Mouse (Mus musculus) kidney, embryonic 15.5 days (tissue): ENCODE data around the gene Mael. TPM values are rescaled to one million over a fixed set of nuclear protein-coding genes. Genes with fewer than 3 reads are reported as not detected.

Experiments
- ATAC-seq: fragments of 200-750 bp; cut with Nextera tagmentation; replicated peaks from 2 replicates; pipeline ENCODE4 v1.8.0; 2017; ENCODE audit warnings: moderate TSS enrichment; ENCODE audit not compliant: low FRiP score
- H3K27ac ChIP-seq: fragments of 300-500 bp; sonication (generic); 2 replicates; pipeline ENCODE4 v1.5.1; 2015; ENCODE audit warnings: mild to moderate bottlenecking, inconsistent platforms
- H3K27me3 ChIP-seq: fragments of 300-500 bp; sonication (generic); 2 replicates; pipeline ENCODE4 v1.6.1; 2015; ENCODE audit warnings: inconsistent platforms
- H3K36me3 ChIP-seq: fragments of 300-500 bp; sonication (generic); 2 replicates; pipeline ENCODE4 v1.6.1; 2015; ENCODE audit warnings: inconsistent platforms
- H3K4me1 ChIP-seq: fragments of 300-500 bp; sonication (generic); 2 replicates; pipeline ENCODE4 v1.6.1; 2015; ENCODE audit warnings: inconsistent platforms
- H3K4me2 ChIP-seq: fragments of 300-500 bp; sonication (generic); 2 replicates; pipeline ENCODE4 v1.6.1; 2015; ENCODE audit warnings: moderate library complexity, mild to moderate bottlenecking, inconsistent platforms
- H3K4me3 ChIP-seq: fragments of 300-500 bp; sonication (generic); replicated peaks from 2 replicates; pipeline ENCODE4 v1.5.1; 2015; ENCODE audit warnings: mild to moderate bottlenecking, inconsistent platforms
- H3K9ac ChIP-seq: fragments of 300-500 bp; sonication (generic); 2 replicates; pipeline ENCODE4 v1.6.1; 2015; ENCODE audit warnings: mild to moderate bottlenecking, inconsistent platforms
- H3K9me3 ChIP-seq: fragments of 300-500 bp; sonication (generic); replicated peaks from 2 replicates; pipeline ENCODE4 v1.6.1; 2016; ENCODE audit warnings: inconsistent platforms
- WGBS: fragments of 180-500 bp; shearing (Covaris S2); methylation state at CpG from one replicate; pipeline ENCODE4 v1.1.7; 2015; ENCODE audit warnings: mixed read lengths; 5-methylcytosine and 5-hydroxymethylcytosine counted together
- polyA plus RNA-seq: library from polyadenylated mRNA; unstranded; fragments of >200 nt; fragmentation: Nextera tagmentation; extraction: Ambion mirVana; gene quantifications from 2 replicates; pipeline ENCODE4 v1.2.1, GENCODE M21; 2015

Mael gene
- polyA plus RNA-seq, 1 experiment from 2014 or later: 0.19 TPM

DNA sequence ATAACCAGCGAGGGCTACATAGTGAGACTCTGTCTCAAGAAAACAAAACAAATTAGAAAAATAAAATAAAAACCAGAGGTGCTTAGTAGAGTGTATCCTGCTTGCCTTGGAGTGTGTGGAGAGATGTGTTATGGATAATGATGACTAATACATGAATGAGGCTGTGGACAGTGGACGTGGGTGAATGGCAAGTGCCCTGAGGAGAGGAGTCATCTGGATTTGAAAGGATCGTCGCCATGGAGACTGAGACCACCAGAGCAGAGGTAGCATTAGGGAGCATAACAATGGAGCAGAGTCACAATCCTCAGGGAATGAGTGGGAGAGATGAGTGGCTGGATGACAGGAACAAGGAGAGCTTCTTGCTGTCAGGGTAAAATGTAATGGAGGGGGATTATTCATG, 48.7 kb downstream of the Mael start:
- 83% methylated on average over 4 of the region's 4 CpGs for WGBS
- Histone ChIP-seq H3K9ac (no peak overlapping the region), H3K27ac (no peak overlapping the region), H3K4me2 (no peak overlapping the region), H3K4me3 (no peak overlapping the region), H3K9me3 (no peaks in the 10 kb centered on the region), H3K27me3 (no peaks in the 10 kb centered on the region), H3K36me3 (no peaks in the 10 kb centered on the region), H3K4me1 (peaks cover 4% of the 10 kb centered on the region; the same call in 1 of the 2 replicates)
- ATAC-seq: no peak

DNA sequence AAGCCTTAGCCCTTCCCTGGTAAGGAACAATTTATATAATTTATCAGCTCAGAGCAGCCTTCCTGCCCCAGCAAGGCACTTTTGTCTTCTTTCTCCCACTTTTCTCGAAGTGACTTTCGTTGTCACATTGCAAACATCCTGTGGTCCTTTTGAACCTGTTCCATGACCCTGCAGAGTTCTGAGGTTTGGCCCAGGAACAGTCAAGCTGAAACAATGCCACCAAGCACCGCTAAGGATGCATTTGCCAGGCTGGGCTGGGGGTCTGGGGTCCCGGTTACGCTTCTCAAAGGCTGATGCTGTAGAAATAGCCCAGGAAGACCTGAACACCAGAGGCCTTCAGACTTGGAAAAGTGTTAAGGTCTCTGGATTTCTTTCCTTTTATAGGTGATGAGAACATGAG, 53.2 kb downstream of the Mael start:
- 70% methylated on average over 5 of the region's 5 CpGs for WGBS

DNA sequence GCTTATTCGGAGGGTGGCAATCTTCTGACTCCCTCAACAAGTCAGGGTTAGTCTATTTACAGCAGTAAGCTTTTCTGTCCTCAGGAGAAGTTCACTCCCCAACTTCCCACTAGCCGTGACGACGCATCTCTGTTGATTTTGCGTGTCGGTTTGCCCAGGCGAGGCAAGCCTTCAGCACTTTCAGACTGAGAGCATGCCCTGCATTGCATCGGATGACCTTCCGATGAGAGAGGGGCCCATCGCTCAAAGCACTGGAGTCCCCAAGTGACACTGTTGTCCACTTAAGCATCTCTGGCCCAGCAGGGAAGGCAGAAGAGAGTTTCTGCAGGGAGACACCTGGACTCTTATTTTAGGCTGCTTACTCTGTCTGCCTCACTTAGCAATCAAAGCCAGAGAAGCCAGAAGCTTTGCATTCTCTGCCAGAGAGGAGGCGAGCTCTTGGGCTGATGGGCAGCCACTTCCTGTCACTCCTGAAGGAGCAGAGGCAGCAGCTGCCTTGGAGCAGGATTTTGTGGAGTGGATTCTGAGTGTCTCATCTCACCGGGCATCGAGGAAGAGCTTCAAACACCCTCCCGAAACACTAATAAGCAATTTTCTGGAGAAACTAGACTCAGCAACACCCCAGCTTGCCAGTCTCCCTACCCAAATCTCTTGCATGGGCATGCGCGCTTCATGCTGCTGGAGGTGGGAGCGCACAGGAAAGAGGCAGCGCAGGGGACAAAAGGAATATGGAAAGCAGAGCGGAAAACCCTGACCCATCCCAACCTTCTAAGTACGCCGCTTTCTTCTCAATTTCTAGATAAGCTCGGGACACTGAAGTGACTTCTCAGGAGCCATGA, 53.9 kb downstream of the Mael start:
- no peak for ATAC-seq
- Histone ChIP-seq H3K4me3 (no peak overlapping the region), H3K9me3 (no peaks in the 10 kb centered on the region), H3K4me1 (no peaks in the 10 kb centered on the region), H3K36me3 (no peaks in the 10 kb centered on the region), H3K27me3 (no peaks in the 10 kb centered on the region), H3K4me2 (no peak overlapping the region), H3K27ac (no peak overlapping the region), H3K9ac (no peak overlapping the region)
- WGBS: 73% methylated on average over 22 of the region's 22 CpGs

More for the DNA sequence above, 53.2 kb downstream of the Mael start:
- Histone ChIP-seq H3K27ac (no peak overlapping the region), H3K4me1 (no peaks in the 10 kb centered on the region), H3K27me3 (no peaks in the 10 kb centered on the region), H3K4me2 (no peak overlapping the region), H3K36me3 (no peaks in the 10 kb centered on the region), H3K9me3 (no peaks in the 10 kb centered on the region), H3K9ac (no peak overlapping the region), H3K4me3 (no peak overlapping the region)
- ATAC-seq: no peak

DNA sequence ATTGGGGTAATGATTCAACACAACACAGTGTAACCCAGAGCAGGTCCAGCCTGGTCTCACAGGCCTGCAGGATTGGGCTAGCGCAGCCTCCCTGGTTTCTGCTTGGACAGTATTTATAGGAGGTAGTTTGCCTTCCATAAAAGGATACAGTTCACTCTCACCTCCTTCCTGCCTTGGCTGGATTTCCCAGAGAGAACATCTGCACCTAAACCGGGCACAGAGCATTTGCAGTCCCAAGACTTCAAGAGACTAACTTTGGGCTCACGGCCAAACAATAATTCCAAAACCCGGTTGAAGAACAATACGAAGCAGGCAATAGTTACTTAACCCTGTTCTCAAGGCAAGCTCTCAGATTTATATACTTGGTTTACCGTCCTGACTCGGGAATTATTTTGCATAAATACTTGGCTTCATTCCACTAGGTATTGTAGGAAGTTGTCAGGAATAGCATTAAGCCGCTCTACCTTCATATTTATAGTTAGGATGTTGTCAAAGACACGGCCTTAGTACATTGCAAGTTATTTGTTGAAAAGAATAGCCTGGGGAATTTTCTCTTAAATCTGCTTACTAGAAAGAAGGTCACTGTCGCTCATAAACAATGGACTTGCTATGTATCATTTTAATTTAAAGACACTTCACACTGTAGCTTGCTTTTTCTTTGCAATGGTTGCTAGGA, 55.5 kb downstream of the Mael start:
- H3K4me1 ChIP-seq: no peaks in the 10 kb centered on the region
- no peaks in the 10 kb centered on the region for H3K36me3 ChIP-seq
- no peak overlapping the region for H3K4me2 ChIP-seq
- no peak for ATAC-seq
- 54% methylated on average over 10 of the region's 10 CpGs for WGBS
- H3K27ac ChIP-seq: no peak overlapping the region
- H3K9ac ChIP-seq: no peak overlapping the region
- H3K9me3 ChIP-seq: no peaks in the 10 kb centered on the region
- no peaks in the 10 kb centered on the region for H3K27me3 ChIP-seq
- no peak overlapping the region for H3K4me3 ChIP-seq

DNA sequence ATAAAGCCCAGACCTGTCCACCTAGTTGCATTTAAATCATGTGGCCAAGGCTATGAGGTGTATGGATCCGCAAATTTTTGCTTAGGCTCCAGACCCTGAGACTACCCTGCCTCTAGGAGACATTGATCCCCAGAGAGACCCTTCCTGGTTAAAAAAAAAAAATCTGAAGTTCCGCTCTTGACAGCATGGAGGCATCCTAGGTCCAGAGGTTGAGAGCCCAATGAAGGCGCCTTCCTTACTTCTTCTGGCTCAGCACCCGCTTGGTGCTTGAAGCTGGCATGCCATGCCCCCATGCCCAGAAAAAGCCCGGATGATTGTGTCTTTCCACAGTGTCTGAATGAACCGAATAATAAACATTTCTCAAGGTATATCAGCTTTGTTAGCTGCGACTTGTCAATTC, 57.0 kb downstream of the Mael start:
- H3K27ac ChIP-seq: no peak overlapping the region
- no peaks in the 10 kb centered on the region for H3K27me3 ChIP-seq
- 89% methylated on average over 7 of the region's 7 CpGs for WGBS
- no peak overlapping the region for H3K4me3 ChIP-seq
- ATAC-seq: no peak
- H3K9me3 ChIP-seq: no peaks in the 10 kb centered on the region
- no peaks in the 10 kb centered on the region for H3K4me1 ChIP-seq
- H3K9ac ChIP-seq: no peak overlapping the region
- no peak overlapping the region for H3K4me2 ChIP-seq
- no peaks in the 10 kb centered on the region for H3K36me3 ChIP-seq

DNA sequence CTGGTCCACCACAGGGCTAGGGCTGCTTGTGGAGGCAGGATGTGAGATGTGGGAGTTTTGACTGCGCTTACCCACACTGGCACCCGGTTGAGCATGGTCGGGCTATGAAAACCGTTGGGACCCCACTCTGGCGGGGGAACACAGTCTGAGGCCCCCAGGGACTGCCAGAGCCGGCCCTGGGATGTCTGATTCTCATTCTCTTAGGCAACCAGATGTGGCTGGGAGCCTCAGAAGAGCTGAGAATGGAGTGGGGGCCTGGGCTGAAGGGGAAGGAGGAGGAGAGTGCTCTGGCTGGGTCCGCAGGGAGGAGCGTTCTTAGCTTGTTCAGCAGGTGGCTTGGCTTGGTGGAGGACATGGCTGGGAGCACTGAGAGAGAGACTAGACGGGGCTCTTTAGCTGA, 64.9 kb downstream of the Mael start:
- Histone ChIP-seq H3K9me3 (no peaks in the 10 kb centered on the region), H3K4me3 (no peak overlapping the region), H3K4me2 (no peak overlapping the region), H3K27me3 (no peaks in the 10 kb centered on the region), H3K27ac (no peak overlapping the region), H3K9ac (no peak overlapping the region), H3K36me3 (no peaks in the 10 kb centered on the region), H3K4me1 (no peaks in the 10 kb centered on the region)
- ATAC-seq: no peak
- WGBS: 69% methylated on average over 9 of the region's 9 CpGs

DNA sequence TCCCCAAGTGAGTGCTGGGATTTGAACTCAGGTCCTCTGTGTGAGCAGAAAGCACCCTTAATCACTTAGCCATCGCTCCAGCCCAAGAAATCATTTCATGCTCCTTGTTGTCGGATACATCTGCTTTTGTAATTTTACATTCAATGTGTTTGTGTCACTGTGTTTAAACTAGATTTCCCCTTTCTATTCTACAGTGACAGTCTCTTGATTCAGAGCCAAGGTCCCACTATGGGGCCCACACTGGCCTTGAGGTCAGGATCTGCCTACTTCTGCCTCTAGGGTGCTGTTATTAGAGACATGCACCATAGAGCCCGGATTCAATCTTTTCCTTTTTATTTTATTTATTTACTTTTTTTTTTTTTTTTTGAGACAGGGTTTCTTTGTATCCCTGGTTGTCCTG, 65.6 kb downstream of the Mael start:
- no peaks in the 10 kb centered on the region for H3K36me3 ChIP-seq
- H3K4me2 ChIP-seq: no peak overlapping the region
- no peak overlapping the region for H3K9ac ChIP-seq
- H3K27ac ChIP-seq: no peak overlapping the region
- WGBS: 78% methylated on average over 3 of the region's 3 CpGs
- H3K4me1 ChIP-seq: no peaks in the 10 kb centered on the region
- H3K4me3 ChIP-seq: no peak overlapping the region
- ATAC-seq: no peak
- H3K27me3 ChIP-seq: no peaks in the 10 kb centered on the region
- no peaks in the 10 kb centered on the region for H3K9me3 ChIP-seq

DNA sequence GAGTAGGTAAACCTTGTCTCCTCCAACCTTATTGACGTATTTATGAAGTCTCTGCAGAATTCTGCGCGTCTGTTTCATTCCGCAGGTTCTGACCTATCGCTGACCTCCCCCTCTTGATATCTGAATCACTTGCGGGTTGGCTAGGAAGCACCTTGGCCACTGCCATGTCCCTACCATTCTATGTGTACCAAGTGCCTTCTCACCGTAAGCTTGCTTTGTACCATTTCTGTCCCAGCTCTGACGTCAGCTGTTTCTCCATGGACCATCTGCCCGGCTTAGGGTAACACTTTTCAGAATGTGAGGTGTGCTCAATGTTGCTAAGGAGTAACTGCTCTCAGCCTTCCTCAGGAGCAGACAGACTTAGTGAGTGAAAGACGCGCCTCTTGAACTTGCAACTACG, 67.7 kb downstream of the Mael start:
- 91% methylated on average over 12 of the region's 12 CpGs for WGBS
- Histone ChIP-seq H3K36me3 (no peaks in the 10 kb centered on the region), H3K4me2 (no peak overlapping the region), H3K9me3 (no peaks in the 10 kb centered on the region), H3K4me3 (no peak overlapping the region), H3K4me1 (no peaks in the 10 kb centered on the region), H3K9ac (no peak overlapping the region), H3K27ac (no peak overlapping the region), H3K27me3 (no peaks in the 10 kb centered on the region)
- ATAC-seq: no peak

DNA sequence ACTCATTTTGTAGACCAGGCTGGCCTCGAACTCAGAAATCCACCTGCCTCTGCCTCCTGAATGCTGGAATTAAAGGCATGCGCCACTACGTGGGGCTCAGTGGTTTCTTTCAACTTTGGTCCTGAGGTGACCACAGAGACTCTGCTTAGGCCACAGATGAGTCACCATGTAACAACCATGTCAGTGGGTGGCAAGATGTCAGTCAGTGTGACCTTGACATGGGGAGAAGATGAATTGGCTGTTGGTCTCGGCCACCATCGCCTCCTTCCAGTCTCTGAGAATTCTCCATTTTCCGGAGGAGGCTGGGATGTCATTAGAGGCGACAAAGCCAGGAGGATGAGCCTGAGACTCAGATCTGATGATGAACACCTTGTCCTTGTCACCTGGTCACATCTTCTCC, 68.8 kb downstream of the Mael start:
- Histone ChIP-seq H3K27ac (no peak overlapping the region), H3K9ac (no peak overlapping the region), H3K4me1 (no peaks in the 10 kb centered on the region), H3K9me3 (no peaks in the 10 kb centered on the region), H3K4me3 (no peak overlapping the region), H3K36me3 (no peaks in the 10 kb centered on the region), H3K27me3 (0 out of 2 replicates have a peak, but pooled peaks cover 1% of the 10 kb centered on the region), H3K4me2 (no peak overlapping the region)
- no peak for ATAC-seq
- WGBS: 87% methylated on average over 7 of the region's 7 CpGs

DNA sequence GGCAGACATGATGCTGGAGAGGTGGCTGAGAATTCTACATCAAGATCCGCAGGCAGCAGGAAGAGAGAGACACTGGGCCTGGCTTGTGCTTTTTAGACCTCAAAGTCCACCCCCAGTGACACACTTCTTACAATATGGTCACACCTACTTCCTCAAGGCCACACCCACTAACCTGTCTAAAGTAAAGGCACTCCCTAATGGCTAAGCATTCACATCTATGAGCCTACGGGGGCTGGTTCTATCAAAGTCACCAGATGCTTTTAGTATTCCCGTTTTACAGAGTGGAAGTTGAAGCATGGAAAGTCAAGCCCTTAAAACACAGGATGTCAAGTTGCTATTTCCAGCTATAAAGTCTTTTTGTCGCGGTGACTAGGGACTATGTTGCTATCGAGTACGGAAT, 70.5 kb downstream of the Mael start:
- H3K4me2 ChIP-seq: no peak overlapping the region
- no peak overlapping the region for H3K9ac ChIP-seq
- no peaks in the 10 kb centered on the region for H3K4me1 ChIP-seq
- WGBS: 93% methylated on average over 7 of the region's 7 CpGs
- H3K27me3 ChIP-seq: 0 out of 2 replicates have a peak, but pooled peaks cover 5% of the 10 kb centered on the region
- no peak for ATAC-seq
- no peaks in the 10 kb centered on the region for H3K9me3 ChIP-seq
- no peaks in the 10 kb centered on the region for H3K36me3 ChIP-seq
- H3K27ac ChIP-seq: no peak overlapping the region
- no peak overlapping the region for H3K4me3 ChIP-seq

DNA sequence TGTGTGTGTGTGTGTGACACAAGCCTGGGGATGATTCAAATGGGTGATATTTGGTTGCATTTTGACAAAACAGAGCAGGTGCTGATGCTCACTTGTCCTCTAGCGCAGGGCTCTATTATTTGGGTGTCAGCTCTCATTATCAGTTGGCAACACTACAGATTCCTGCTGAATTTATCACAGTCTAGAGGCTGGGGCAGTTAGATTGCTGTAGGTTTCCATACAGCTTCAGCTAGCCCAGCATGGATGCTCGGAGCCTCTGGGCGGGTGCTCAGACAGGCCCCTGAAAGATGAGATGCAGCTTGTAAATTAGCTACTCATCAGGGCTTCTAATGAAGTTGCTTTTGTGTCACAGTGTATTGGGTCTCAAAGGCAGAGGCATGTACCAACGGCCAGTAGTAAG, 71.1 kb downstream of the Mael start:
- Histone ChIP-seq H3K36me3 (no peaks in the 10 kb centered on the region), H3K9me3 (no peaks in the 10 kb centered on the region), H3K4me1 (no peaks in the 10 kb centered on the region), H3K27me3 (0 out of 2 replicates have a peak, but pooled peaks cover 5% of the 10 kb centered on the region), H3K27ac (no peak overlapping the region), H3K4me3 (no peak overlapping the region), H3K9ac (no peak overlapping the region), H3K4me2 (no peak overlapping the region)
- no peak for ATAC-seq
- WGBS: 76% methylated on average over 4 of the region's 4 CpGs

DNA sequence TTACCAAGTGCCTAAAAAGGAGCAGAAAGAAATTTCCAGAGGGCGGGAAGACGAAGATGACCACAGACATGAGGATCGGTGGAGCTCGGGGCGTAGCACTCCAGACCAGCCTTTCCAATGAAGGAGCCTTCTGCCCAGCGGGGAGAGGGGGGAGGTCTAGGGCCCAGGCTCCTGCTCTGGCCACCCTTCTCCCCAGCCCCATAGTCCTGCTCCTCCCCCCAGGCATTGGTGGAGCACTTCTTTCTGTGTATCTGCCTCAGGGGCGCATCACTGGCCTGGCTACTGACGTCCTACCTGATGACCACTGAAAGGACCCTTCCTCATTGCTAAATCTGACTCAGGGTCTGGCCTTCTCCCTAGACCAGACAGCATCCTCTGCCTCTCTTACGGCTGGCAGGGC, 73.4 kb downstream of the Mael start:
- Histone ChIP-seq H3K4me1 (peaks cover 5% of the 10 kb centered on the region), H3K27ac (no peak overlapping the region), H3K4me3 (no peak overlapping the region), H3K9me3 (no peaks in the 10 kb centered on the region), H3K4me2 (no peak overlapping the region), H3K9ac (no peak overlapping the region), H3K36me3 (no peaks in the 10 kb centered on the region), H3K27me3 (peaks cover 13% of the 10 kb centered on the region)
- WGBS: 85% methylated on average over 9 of the region's 9 CpGs
- ATAC-seq: no peak
